Mouse (Mus musculus) layer of hippocampus, postnatal 10 days (tissue): Measurements from ENCODE around the gene Fam122c. TPM values are rescaled to one million over a fixed set of nuclear protein-coding genes. Genes with fewer than 3 reads are reported as not detected.
"Not testable (repeated sequence)": the region's sequence is repeated elsewhere in the genome, so short reads cannot be mapped to it uniquely, and the experiment has no call there.

Experiments
- DNase-seq, 2 experiments: peaks; one replicate each; pipeline ENCODE4 v3.0.0; 2021; ENCODE audit warnings: low spot score in 2 of 2
- long read RNA-seq: library from polyadenylated mRNA; stranded (forward); transcript quantifications from one replicate; pipeline ENCODE4 v2.0.0, GENCODE M21; 2023
- total RNA-seq, 2 experiments: library from RNA; stranded (reverse); gene quantifications; 2 replicates each; pipeline ENCODE4 v1.2.3; 2021

The Fam122c gene
- not detected for total RNA-seq
- long read RNA-seq = 0 reads

- no peak for DNase-seq
Measured at GRCm38 (mm10) chrX:53273124-53273523, at the start of gene Fam122c. Fam122c (plus strand) TSS chrX:53273424.

- no peak for DNase-seq
Measured at GRCm38 (mm10) chrX:53224353-53224944, 48.8 kb upstream of the Fam122c start.

- peak; percentile 11 to 20 for DNase-seq
Measured at GRCm38 (mm10) chrX:53231965-53232364, 41.3 kb upstream of the Fam122c start.

GRCm38 (mm10) chrX:53233689-53234088 lies 39.5 kb upstream of the Fam122c start:
- no peak for DNase-seq

GRCm38 (mm10) chrX:53236404-53236803 lies 36.8 kb upstream of the Fam122c start:
- no peak for DNase-seq

GRCm38 (mm10) chrX:53237971-53238370 lies 35.3 kb upstream of the Fam122c start:
- DNase-seq = no peak

GRCm38 (mm10) chrX:53240011-53240410 lies 33.2 kb upstream of the Fam122c start, which contains the start of gene Plac1:
Plac1 (minus strand) TSS chrX:53240111.
- no peak for DNase-seq

- DNase-seq = no peak
Measured at GRCm38 (mm10) chrX:53255195-53255594, 18.0 kb upstream of the Fam122c start.

- no peak for DNase-seq
Measured at GRCm38 (mm10) chrX:53266186-53266585, 7.0 kb upstream of the Fam122c start.

GRCm38 (mm10) chrX:53268856-53269255 lies 4.4 kb upstream of the Fam122c start:
- peak; percentile 16 to 36 for DNase-seq

- peak; percentile 85 to 91 for DNase-seq
Measured at GRCm38 (mm10) chrX:53269289-53270062, 3.7 kb upstream of the Fam122c start, which contains the start of gene Fam122b. Fam122b (minus strand) TSS chrX:53269805.

GRCm38 (mm10) chrX:53270063-53270432 lies 3.2 kb upstream of the Fam122c start:
- no peak for DNase-seq

GRCm38 (mm10) chrX:53271628-53272027 lies 1.6 kb upstream of the Fam122c start:
- not testable (repeated sequence) for DNase-seq

GRCm38 (mm10) chrX:53287924-53288323 lies 14.7 kb downstream of the Fam122c start:
- DNase-seq = no peak

- no peak for DNase-seq
Measured at GRCm38 (mm10) chrX:53320564-53320963, 47.3 kb downstream of the Fam122c start.

GRCm38 (mm10) chrX:53321111-53321510 lies 47.9 kb downstream of the Fam122c start:
- no peak for DNase-seq

- no peak for DNase-seq
Measured at GRCm38 (mm10) chrX:53330396-53330795, 57.2 kb downstream of the Fam122c start.

- DNase-seq = no peak
Measured at GRCm38 (mm10) chrX:53337355-53337754, 64.1 kb downstream of the Fam122c start.

GRCm38 (mm10) chrX:53341531-53341930 lies 68.3 kb downstream of the Fam122c start:
- peak; percentile 34 to 36 for DNase-seq

- DNase-seq = no peak
Measured at GRCm38 (mm10) chrX:53348374-53348773, 75.2 kb downstream of the Fam122c start.

GRCm38 (mm10) chrX:53364668-53365383 lies 91.6 kb downstream of the Fam122c start:
- DNase-seq = no peak
